Mouse (Mus musculus) cortical plate, adult 2 months (tissue): ENCODE data around the gene Ptpn22.

Experiments
- CTCF ChIP-seq: fragments of 200-500 bp; IDR thresholded peaks from 2 replicates; pipeline ENCODE4 v1.5.1; 2011; ENCODE audit warnings: mild to moderate bottlenecking, control low read depth, low read length; ENCODE audit not compliant: insufficient read depth; ENCODE audit errors: extremely low read depth
- POLR2A ChIP-seq: fragments of 200-500 bp; IDR thresholded peaks from 2 replicates; pipeline ENCODE4 v1.6.1; 2011; ENCODE audit warnings: mild to moderate bottlenecking, low read length, control low read depth; ENCODE audit not compliant: insufficient read depth; ENCODE audit errors: extremely low read depth

- no peak for TF ChIP-seq POLR2A
- no peak for TF ChIP-seq CTCF
These were observed 28.0 kb downstream of the Ptpn22 start for GRCm38 (mm10) chr3:103887581-103887980.
